Mouse (Mus musculus) E14TG2a.4 (cell line): ENCODE data around the gene Aip.

Experiments used
- CTCF ChIP-seq: conservative IDR thresholded peaks from 2 replicates; pipeline ENCODE4 v1.5.1; 2014; ENCODE audit warnings: low read length
- POU5F1 ChIP-seq: IDR thresholded peaks from 2 replicates; pipeline ENCODE4 v1.6.1; 2014; ENCODE audit warnings: low read length, borderline replicate concordance

DNA sequence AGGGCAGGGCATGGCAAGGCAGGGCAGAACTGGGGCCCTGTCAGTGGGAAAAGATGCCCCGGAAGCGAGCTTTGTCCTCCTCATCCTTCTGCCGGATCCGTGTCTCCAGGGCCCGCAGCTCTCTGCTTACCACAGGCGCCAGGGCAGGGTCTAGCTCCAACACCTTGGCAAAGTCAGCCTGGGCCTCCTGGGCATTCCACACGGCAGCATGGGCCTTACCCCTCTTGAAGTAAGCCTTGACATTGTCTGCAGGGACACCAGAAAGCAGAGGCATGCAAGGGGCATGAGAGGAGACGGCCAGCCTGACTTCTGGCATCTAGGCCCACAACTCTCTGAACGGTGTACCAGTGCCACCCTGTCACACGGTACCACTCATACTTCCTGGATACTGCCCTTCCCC, 11.1 kb downstream of the Aip start:
- no peak for TF ChIP-seq CTCF
- no peak for TF ChIP-seq POU5F1
